Mouse (Mus musculus) forebrain, postnatal 0 days (tissue): ENCODE results near the gene Acp5. TPM values are rescaled to one million over a fixed set of nuclear protein-coding genes. Genes with fewer than 3 reads are reported as not detected.

ENCODE experiments used
- ATAC-seq: fragments of 200-750 bp; cut with Nextera tagmentation; 2 replicates; pipeline ENCODE4 v1.8.0; 2017; ENCODE audit warnings: mild to moderate bottlenecking, moderate library complexity
- DNase-seq: peaks from one replicate; pipeline ENCODE4 v3.0.0-alpha.2; 2015
- H3K27ac ChIP-seq: fragments of 300-500 bp; sonication (generic); 2 replicates; pipeline ENCODE4 v1.5.1; 2014; ENCODE audit warnings: low read depth, mild to moderate bottlenecking, antibody characterized with exemption, low read length, moderate library complexity, mixed read lengths
- H3K27me3 ChIP-seq: fragments of 300-500 bp; sonication (generic); 2 replicates; pipeline ENCODE4 v1.6.1; 2014; ENCODE audit warnings: mild to moderate bottlenecking, low read length, mixed read lengths; ENCODE audit not compliant: insufficient read depth
- H3K36me3 ChIP-seq: fragments of 300-500 bp; sonication (generic); 2 replicates; pipeline ENCODE4 v1.6.1; 2014; ENCODE audit warnings: mild to moderate bottlenecking, moderate library complexity; ENCODE audit not compliant: insufficient read depth
- H3K4me1 ChIP-seq: fragments of 300-500 bp; sonication (generic); 2 replicates; pipeline ENCODE4 v1.6.1; 2014; ENCODE audit warnings: antibody characterized with exemption; ENCODE audit not compliant: insufficient read depth
- H3K4me2 ChIP-seq: fragments of 300-500 bp; sonication (generic); 2 replicates; pipeline ENCODE4 v1.6.1; 2014; ENCODE audit warnings: low read depth, mild to moderate bottlenecking, moderate library complexity
- H3K4me3 ChIP-seq: fragments of 300-500 bp; sonication (generic); 2 replicates; pipeline ENCODE4 v1.5.1; 2014; ENCODE audit warnings: low read depth, low read length, mixed read lengths
- H3K9ac ChIP-seq: fragments of 300-500 bp; sonication (generic); 2 replicates; pipeline ENCODE4 v1.6.1; 2014; ENCODE audit warnings: mild to moderate bottlenecking
- H3K9me3 ChIP-seq: fragments of 300-500 bp; sonication (generic); 2 replicates; pipeline ENCODE4 v1.6.1; 2016; ENCODE audit warnings: low read length
- CTCF ChIP-seq: sonication (generic); IDR thresholded peaks from 2 replicates; pipeline ENCODE4 v1.5.1; 2016; ENCODE audit warnings: antibody characterized with exemption, control low read depth, low read depth
- WGBS: fragments of 180-500 bp; shearing (Covaris S2); extraction: QIAGEN DNeasy Blood & Tissue Kit; methylation state at CpG from one replicate; pipeline ENCODE4 v1.1.7; 2014; 5-methylcytosine and 5-hydroxymethylcytosine counted together
- microRNA-seq, 2 experiments: library from miRNA; unstranded; fragments of <30 nt; microRNA quantifications; one replicate each; pipeline ENCODE4; 2016
- polyA plus RNA-seq: library from polyadenylated mRNA; unstranded; fragments of >200 nt; fragmentation: Nextera tagmentation; extraction: Ambion mirVana; gene quantifications from 2 replicates; pipeline ENCODE4 v1.2.1, GENCODE M21; 2015
- total RNA-seq: library from RNA; depleted of rRNA; stranded (reverse); fragments of >200 nt; gene quantifications from 2 replicates; pipeline ENCODE4 v1.2.3, GENCODE M21; 2014; rRNA removed

Gene Acp5
- total and polyA plus RNA-seq, 2 experiments from 2014 or later: 0.41 to 3.9 TPM

DNA sequence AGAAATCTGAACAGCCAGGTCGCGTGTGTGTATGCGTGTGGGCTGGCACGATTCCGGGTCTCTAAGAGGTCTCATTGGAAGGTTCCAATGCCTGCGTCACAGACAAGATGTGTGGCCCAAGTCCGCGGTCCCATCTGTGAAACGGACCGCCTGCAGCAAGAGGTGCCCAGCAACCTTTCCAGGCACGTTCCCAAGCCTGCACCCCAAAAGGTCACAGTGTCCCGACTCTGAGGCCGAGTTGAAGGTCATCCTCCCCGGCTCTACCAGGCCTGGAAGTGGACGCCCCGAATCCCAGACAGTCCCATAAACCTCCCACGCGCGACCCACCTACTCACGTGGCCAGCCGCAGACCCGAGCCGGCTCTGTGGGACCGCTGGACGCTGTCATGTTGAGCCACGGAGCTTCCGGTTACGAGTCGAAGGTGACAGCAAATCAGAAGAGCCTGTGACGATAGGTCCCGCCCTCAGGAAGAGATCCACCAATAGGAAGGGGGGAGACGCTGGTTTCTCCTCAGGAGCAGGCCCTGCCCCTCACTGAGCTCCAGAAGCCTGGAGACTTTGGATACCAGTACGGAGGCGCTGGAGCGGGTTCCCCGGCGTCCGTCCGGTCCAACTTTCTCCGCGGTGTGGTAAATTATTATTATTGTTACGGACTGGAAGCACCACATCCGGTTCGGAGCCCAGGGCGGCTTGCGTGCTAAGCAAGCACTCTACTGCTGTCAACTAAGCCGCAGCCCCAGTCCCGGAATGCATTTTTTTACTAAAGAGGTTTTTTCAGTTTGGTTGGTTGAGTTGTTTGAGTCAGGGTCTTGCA, 50.3 kb downstream of the Acp5 start, which contains the start of gene Ecsit:
Gene Ecsit (minus strand): TSS at position 417 of the 813 bp plus-strand sequence.
- H3K4me2 ChIP-seq: peak within 1 kb of the TSS; percentile 60
- DNase-seq (peak; percentile 96), ATAC-seq (peak; percentile 100)
- no peaks in the 10 kb centered on the region for H3K9me3 ChIP-seq
- H3K27ac ChIP-seq: peak within 1 kb of the TSS; percentile 76
- 1% methylated on average over 48 of the region's 48 CpGs for WGBS
- H3K4me3 ChIP-seq: peak within 1 kb of the TSS; percentile 63
- H3K27me3 ChIP-seq: no peaks in the 10 kb centered on the region
- H3K36me3 ChIP-seq: 0 out of 2 replicates have a peak, but pooled peaks cover 4% of the 10 kb centered on the region
- H3K9ac ChIP-seq: peak within 1 kb of the TSS; percentile 72
- H3K4me1 ChIP-seq: peaks cover 5% of the 10 kb centered on the region
- TF ChIP-seq CTCF: no peak

DNA sequence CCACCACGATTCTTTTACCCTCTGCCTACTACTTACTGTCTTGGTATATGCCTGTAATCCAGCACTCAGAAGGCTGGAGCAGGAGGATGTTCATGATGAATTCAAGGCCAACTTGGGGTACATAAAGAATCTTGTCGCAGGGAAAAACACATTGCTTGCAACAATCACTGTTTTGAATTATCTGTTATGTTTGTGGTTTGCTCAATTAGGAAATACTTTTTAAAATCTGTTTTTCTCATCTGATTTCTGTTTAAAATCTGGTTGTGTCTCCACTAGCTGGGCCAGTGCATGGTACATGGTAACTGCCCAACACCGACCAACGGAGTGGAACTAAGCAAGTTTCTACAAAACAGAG, 50.9 kb downstream of the Acp5 start:
- Histone ChIP-seq H3K9ac (peak overlapping the region; percentile 72), H3K27me3 (no peaks in the 10 kb centered on the region), H3K36me3 (peaks cover 4% of the 10 kb centered on the region; the same call in 1 of the 2 replicates), H3K4me2 (peak overlapping the region; percentile 60), H3K4me3 (peak overlapping the region; percentile 63), H3K9me3 (no peaks in the 10 kb centered on the region), H3K4me1 (peaks cover 5% of the 10 kb centered on the region), H3K27ac (no peak overlapping the region)
- no peak for TF ChIP-seq CTCF
- DNase-seq (no peak), ATAC-seq (no peak)
- 31% methylated on average over 4 of the region's 4 CpGs for WGBS

Small RNAs within 50 kb of the gene (microRNA-seq; reads per million reads assigned to microRNA genes)
- gene Mir7084: 0 to 0.39 reads per million in 2 experiments

Other genes starting within 250 kb of the Acp5 start
- 23.7 and 26.7 TPM in 2 replicates for gene Rab3d, start 217.5 kb downstream of the Acp5 start, total RNA-seq
- gene Rab3d, start 217.5 kb downstream of the Acp5 start, polyA plus RNA-seq: 23.0 and 28.7 TPM in 2 replicates
- gene Ccdc159, start 208.2 kb downstream of the Acp5 start, total RNA-seq: 8.6 and 13.6 TPM in 2 replicates
- 3.5 and 4.1 TPM in 2 replicates for gene Ccdc159, start 208.2 kb downstream of the Acp5 start, polyA plus RNA-seq
- gene Tmem205, start 208.2 kb downstream of the Acp5 start, total RNA-seq: 42.0 and 47.1 TPM in 2 replicates
- gene Tmem205, start 208.2 kb downstream of the Acp5 start, polyA plus RNA-seq: 52.8 and 65.9 TPM in 2 replicates
- gene Plppr2, start 198.7 kb downstream of the Acp5 start, total RNA-seq: 97.9 and 108 TPM in 2 replicates
- gene Plppr2, start 198.7 kb downstream of the Acp5 start, polyA plus RNA-seq: 122 and 144 TPM in 2 replicates
- gene Swsap1, start 180.0 kb downstream of the Acp5 start, total RNA-seq: 28.2 and 37.7 TPM in 2 replicates
- 7.0 and 7.3 TPM in 2 replicates for gene Swsap1, start 180.0 kb downstream of the Acp5 start, polyA plus RNA-seq
- gene Epor, start 172.2 kb downstream of the Acp5 start, total RNA-seq: 0.24 and 1.0 TPM in 2 replicates
- gene Epor, start 172.2 kb downstream of the Acp5 start, polyA plus RNA-seq: 2.2 and 2.4 TPM in 2 replicates
- gene Rgl3, start 146.3 kb downstream of the Acp5 start, total RNA-seq: 0.24 and 2.1 TPM in 2 replicates
- gene Rgl3, start 146.3 kb downstream of the Acp5 start, polyA plus RNA-seq: 1.0 and 1.2 TPM in 2 replicates
- 5.7 and 6.0 TPM in 2 replicates for gene Ccdc151, start 133.1 kb downstream of the Acp5 start, total RNA-seq
- gene Ccdc151, start 133.1 kb downstream of the Acp5 start, polyA plus RNA-seq: 5.5 and 6.4 TPM in 2 replicates
- gene Prkcsh, start 132.9 kb downstream of the Acp5 start, total RNA-seq: 83.2 and 86.5 TPM in 2 replicates
- gene Prkcsh, start 132.9 kb downstream of the Acp5 start, polyA plus RNA-seq: 48.9 and 67.4 TPM in 2 replicates
- 159 and 191 TPM in 2 replicates for gene Elavl3, start 83.7 kb downstream of the Acp5 start, total RNA-seq
- 51.3 and 74.7 TPM in 2 replicates for gene Elavl3, start 83.7 kb downstream of the Acp5 start, polyA plus RNA-seq
- not detected in 2 replicates for gene Gm49318, start 64.5 kb downstream of the Acp5 start, total RNA-seq
- gene Gm49318, start 64.5 kb downstream of the Acp5 start, polyA plus RNA-seq: not detected in 2 replicates
- 31.0 and 32.3 TPM in 2 replicates for gene Zfp653, start 64.3 kb downstream of the Acp5 start, total RNA-seq
- 13.3 and 16.3 TPM in 2 replicates for gene Zfp653, start 64.3 kb downstream of the Acp5 start, polyA plus RNA-seq
- gene Ecsit, start 50.3 kb downstream of the Acp5 start, total RNA-seq: 55.2 and 59.2 TPM in 2 replicates
- gene Ecsit, start 50.3 kb downstream of the Acp5 start, polyA plus RNA-seq: 64.1 and 64.7 TPM in 2 replicates
- 0.24 TPM in 1 of 2 replicates, not detected in the other for gene Cnn1, start 36.5 kb downstream of the Acp5 start, total RNA-seq
- gene Cnn1, start 36.5 kb downstream of the Acp5 start, polyA plus RNA-seq: 0.24 and 0.86 TPM in 2 replicates
- gene Elof1, start 18.5 kb downstream of the Acp5 start, total RNA-seq: 122 and 137 TPM in 2 replicates
- 165 and 170 TPM in 2 replicates for gene Elof1, start 18.5 kb downstream of the Acp5 start, polyA plus RNA-seq
- 27.8 and 35.2 TPM in 2 replicates for gene Pigyl, start 21.1 kb upstream of the Acp5 start, total RNA-seq
- gene Pigyl, start 21.1 kb upstream of the Acp5 start, polyA plus RNA-seq: 112 and 143 TPM in 2 replicates
- gene Zfp872, start 52.4 kb upstream of the Acp5 start, total RNA-seq: 0.14 and 0.15 TPM in 2 replicates
- 0.16 and 0.26 TPM in 2 replicates for gene Zfp872, start 52.4 kb upstream of the Acp5 start, polyA plus RNA-seq
- 10.3 and 11.0 TPM in 2 replicates for gene Zfp809, start 90.0 kb upstream of the Acp5 start, total RNA-seq
- gene Zfp809, start 90.0 kb upstream of the Acp5 start, polyA plus RNA-seq: 3.8 and 6.8 TPM in 2 replicates
- gene Zfp599, start 124.2 kb upstream of the Acp5 start, total RNA-seq: 7.6 and 7.9 TPM in 2 replicates
- 4.8 and 6.0 TPM in 2 replicates for gene Zfp599, start 124.2 kb upstream of the Acp5 start, polyA plus RNA-seq
- 37.1 and 51.3 TPM in 2 replicates for gene Zfp810, start 171.9 kb upstream of the Acp5 start, total RNA-seq
- gene Zfp810, start 171.9 kb upstream of the Acp5 start, polyA plus RNA-seq: 20.1 and 27.5 TPM in 2 replicates